Mouse (Mus musculus) thymus, postnatal 4 days (tissue): ENCODE data around the gene Gm20388.

Source experiments
- DNase-seq: peaks from one replicate; pipeline ENCODE4 v3.0.0; 2021

Gm20388 gene

DNA sequence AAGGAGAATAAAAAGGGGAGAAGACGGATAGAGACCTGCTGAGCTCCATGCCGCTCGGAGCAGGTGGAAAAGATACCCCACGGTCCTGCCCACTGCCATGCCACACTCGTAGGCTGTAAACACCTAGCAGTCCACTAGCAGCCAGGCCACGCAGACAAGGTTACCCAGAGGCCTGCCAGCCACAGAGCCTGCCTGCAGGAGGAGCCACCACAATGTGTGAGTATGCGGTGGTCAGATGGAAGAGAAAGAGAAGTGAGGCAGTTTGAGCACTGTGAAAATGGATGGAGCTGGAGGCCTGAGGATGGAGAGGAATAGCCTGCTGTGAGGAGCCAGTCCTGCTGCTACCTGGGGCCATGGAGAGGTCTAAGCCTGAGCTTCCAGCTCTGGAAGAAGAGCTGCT, 4173.0 kb downstream of the Gm20388 start:
- no peak for DNase-seq

DNA sequence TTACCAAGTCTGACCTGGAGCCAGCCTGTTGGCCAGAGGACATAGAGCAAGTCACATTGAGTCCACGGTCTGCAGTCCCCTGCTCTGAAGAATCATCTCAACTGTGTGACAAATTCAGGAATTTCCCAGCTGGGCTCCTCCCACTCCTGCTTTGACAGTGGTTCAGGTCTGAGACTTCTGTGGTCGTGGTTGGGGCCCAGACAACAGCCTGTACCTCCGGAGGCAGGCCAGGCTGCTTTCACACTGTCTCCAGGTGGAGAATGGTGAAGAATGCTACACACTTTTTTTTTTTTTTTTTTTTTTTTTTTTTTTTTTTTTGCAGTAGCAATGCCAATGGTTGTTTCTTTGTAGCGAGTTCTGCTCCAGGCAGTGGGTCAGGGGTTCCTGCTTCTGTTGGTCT, 4175.0 kb downstream of the Gm20388 start:
- no peak for DNase-seq

DNA sequence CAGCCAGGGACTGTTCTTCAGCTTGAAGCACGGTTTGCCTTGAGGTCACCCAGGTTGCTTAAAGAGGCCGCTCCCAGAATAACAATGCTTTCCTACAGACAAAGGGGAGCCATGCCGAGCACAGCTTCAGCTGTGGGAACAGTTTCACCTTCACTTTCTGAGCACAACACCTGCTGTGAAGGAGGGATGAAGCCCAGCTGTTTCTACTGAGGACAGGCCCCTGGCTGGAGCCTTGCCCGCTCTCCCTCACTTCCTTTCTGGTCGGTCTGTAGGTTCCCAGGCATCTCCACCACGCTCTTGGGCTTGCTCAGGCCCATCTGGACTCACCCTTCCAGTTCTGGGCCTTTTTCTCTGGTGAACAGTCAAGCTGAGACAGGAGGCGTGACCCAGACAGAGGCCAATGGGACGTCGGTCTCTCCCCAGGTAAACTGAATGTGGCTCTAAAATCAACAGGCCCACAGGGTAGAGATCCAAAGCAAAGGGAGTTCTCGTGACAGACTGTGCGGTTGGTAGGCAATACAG, 4177.5 kb downstream of the Gm20388 start:
- DNase-seq, result no peak

DNA sequence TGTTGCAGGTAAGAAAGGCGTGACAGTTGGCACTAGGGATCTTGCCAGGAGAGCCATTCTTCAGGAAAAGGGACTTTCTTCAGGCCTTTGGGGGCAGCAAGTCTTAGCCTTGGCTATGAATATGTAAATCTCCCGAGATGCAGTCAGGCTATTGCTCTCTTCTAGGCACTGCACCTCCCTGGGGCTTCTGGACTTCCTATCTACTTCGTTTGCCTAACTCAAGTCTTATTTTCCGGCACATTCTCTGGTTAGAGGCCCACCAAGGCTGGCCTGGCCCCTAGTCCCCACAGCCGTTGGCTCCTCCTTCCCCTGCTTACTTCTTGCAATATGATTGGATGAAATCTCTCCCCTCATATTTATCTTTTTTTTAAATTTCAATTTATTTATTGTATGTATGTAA, 4178.4 kb downstream of the Gm20388 start:
- DNase-seq, result no peak

DNA sequence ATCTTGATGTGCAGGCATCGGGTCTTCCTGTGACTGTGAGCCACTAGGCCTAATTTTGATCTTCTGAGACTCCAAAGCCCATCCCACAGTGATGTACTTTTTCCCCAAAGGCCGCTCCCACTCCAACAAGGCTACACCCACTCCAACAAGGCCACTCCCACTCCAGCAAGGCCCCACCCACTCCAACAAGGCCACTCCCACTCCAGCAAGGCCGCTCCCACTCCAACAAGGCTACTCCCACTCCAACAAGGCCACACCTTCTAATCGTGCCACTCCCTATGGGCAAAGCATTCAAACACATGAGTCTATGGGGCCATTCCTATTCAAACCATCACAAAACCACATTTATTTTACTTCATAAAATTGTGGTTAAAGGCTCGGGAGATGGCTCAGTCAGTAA, 4179.8 kb downstream of the Gm20388 start:
- no peak for DNase-seq

DNA sequence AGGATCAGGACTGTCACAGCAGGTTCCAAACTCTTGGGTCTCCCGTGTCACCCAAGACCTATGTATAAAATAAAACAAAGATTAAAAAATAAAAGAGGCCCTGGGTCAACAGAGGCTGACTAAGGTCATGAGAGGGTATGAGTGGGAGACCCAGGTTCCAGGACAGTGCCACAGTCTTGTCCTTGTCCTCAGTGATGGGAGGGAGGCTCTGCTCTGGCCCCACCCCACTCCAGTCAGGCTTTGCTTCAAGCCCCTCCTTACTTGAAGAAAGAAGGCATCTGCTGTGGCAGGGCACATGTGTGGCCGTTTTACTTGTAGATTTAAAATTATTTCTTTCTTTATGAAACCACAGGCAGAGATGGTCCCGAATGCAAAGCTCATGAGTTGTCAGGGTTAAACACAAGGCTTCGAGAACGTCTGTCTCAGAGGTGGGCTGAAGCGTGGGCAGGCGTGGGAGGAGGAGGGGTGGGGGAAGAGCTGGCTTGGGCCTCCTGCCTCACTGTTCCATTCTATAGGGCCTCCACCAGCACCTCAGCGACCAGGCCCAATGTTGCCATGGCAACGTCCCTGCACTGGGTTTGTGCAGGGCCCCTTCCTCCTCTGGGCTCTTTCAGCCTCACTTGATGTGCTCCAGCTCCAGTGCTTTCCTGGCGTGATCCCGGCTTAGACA, 4188.4 kb downstream of the Gm20388 start:
- DNase-seq, result peak; percentile 51

DNA sequence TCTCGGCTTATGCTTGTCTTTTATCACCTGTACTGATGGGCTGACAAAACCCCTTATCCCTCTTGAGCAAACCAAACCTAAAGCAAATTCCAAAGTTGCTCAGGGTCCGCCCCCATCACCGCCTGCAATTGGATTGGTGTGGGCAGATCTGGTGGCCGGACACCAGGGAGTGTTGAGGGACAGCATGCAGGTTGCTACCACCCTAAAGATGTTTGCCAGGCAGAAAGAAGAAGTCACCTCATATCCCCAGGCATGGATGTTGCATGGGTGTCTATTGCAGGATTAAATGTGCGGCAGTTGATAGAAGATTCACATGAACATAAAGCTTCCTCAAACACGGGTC, 4189.0 kb downstream of the Gm20388 start:
- no peak for DNase-seq

DNA sequence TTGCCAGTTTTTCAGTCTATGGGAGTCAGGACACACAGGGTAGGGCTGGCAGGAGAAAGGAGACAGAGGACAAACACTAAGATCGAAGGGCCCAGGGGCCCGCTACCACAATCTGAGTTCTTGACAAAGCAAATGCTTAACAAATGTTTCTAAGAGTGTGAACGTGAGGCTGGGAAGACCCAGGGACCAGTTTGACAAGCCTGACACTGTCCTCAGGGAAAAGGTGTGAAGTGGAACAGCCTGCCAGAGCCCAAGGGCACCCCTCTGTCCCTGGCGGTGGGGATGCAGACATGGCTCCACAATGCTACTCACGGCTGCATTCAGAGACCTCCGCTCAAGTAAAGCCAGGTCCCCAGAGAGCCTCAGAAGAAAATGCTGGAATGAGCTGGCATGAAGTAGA, 4195.2 kb downstream of the Gm20388 start:
- no peak for DNase-seq

DNA sequence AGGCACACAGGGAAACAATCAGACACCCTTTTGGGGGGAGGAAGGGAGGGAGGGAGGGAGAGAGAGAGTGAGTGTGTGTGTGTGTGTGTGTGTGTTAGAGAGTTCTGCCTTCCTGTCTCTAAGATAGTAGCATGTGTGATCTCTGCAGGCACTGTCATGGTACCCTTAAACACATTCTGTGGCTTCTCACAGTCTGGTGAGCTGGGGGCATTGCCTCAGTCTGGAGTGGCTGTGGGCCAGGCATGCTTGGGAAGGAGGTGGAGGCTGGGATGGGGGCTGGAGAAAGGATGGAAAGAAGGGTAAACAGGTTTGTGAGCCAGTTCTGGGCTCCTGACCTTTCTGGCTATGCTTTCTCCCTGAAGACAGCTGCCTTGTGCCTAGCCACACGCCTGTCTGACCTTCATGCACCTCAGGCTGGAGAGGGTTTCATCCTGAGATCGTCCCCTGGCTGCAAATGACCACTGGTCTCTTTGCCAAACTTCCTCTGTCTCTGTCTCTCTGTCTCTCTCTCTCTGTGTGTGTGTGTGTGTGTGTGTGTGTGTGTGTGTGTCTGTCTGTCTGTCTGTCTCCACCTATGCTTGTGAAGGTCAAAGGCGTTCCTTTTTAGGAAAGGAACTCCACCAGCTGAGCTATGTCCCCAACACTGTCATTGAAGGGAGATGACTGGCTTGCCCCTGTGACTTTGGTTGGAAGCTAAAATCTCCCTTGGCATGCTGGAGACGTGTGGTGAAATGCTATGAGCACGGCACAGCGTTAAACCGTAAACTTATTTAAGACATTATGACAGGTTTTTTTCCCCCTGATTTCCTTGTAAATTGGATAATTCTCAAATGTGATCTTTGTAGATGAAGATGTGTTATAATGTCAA, 4195.9 kb downstream of the Gm20388 start:
- no peak for DNase-seq

DNA sequence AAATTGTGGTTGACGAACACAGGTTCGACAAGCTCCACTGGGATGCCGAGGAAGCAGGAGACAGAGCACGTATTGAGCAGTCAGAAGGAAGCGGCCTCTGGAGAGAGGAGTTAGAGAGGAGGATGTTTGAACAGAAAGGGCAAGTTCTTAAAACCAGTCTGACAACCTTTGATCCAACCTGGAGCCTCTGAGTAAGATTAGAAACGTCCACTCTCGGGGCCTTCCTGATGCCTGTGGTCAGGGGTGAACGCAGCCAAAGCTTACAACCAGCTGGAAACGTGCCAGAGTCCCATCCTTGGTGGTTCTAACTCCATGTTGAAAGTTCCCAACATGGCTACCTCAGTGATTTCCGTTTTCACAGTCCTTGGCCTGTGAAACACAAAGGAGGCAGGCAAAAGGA, 4202.5 kb downstream of the Gm20388 start:
- DNase-seq, result no peak

DNA sequence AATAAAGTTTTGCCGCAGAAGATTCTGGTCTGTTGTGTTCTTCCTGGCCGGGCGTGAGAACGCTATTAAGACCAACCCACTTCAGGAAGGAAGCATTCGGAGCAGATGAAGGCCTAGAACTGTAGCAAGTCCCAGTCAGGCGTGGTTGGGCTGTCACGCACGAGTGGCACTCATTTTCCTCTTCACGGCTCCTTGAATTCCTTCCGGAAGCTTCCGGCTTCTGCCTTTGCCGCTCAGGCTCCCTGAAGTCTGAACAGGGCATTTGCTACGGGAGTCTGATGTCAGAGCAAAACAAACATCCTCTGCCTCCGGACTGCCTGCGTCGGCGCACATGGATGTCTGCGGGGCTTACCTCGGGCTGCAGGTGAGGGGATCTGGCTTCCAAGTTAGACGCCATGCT, 4214.6 kb downstream of the Gm20388 start:
- DNase-seq, result no peak

DNA sequence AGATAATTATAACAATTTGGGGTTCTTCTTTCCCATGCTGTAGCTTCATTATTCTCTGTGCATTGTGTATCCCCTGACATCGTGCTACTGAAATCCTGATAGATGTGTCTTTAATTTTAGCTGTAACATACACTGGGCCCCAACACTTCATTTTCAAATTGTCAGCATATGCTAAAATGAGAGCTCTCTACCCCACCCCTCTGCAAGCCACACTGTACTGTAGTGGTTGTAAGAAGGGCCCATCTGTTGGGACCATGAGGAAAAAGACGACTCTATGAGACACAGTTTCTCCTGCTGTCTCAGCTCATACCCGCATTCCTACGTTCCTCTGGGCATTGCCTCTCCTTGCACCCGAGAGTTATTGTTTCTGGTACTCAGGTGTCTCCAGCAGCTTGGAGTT, 4226.6 kb downstream of the Gm20388 start:
- no peak for DNase-seq

DNA sequence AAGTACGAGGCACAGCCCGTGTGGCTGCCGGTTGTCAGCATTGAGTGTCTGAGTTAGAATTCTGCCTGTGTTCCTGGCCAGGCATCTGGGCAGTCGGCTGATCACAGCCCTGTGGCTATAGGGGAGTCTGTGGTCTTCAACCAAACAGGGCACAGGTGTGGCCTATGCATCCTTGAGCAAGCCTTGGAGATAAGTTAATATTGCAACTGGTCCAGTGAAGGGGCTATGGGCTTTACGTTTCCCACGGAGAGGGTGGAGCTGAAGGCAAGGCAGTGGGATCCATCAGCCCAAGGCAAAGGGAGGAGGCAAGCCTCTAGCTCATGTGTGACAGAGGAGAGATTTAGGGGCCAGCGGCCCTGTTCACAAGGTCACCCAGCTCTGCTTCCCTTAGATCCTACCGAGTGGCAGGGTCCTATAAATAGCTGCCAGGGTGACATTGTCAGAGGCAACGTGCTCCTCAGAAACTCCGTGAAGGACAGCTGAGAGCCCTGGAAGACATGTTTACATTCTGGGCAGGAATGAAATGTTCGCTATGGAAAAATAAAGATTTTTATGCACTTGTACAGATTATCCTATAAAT, 4229.7 kb downstream of the Gm20388 start:
- peak; percentile 4 for DNase-seq

DNA sequence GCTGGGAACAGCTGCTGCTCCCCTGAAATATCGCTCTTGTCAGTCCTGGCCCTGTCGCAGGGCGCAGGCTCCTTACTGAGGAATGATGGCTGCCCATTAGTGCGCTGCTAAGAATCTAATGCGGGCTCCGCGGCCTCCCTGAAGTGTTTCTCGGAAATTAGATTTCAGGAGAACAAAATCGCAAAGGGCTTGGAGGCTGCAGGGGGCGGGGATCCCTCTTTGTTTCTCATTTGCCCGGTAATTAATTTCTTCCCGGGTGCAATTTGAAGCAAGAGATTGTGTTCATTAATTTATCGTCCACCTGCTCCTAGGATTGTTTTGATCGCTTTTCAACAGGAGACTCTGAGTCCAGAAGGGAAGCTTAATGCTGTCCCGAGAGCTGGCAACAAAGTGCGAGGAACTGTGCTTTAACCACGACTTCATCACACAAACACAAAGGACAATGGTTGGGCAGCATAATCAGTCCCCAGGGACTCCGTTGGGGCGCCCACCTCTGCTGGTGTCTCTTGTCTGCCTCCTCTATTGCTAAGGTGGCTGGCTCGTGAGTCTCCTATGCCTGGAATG, 4230.3 kb downstream of the Gm20388 start:
- peak; percentile 2 for DNase-seq

DNA sequence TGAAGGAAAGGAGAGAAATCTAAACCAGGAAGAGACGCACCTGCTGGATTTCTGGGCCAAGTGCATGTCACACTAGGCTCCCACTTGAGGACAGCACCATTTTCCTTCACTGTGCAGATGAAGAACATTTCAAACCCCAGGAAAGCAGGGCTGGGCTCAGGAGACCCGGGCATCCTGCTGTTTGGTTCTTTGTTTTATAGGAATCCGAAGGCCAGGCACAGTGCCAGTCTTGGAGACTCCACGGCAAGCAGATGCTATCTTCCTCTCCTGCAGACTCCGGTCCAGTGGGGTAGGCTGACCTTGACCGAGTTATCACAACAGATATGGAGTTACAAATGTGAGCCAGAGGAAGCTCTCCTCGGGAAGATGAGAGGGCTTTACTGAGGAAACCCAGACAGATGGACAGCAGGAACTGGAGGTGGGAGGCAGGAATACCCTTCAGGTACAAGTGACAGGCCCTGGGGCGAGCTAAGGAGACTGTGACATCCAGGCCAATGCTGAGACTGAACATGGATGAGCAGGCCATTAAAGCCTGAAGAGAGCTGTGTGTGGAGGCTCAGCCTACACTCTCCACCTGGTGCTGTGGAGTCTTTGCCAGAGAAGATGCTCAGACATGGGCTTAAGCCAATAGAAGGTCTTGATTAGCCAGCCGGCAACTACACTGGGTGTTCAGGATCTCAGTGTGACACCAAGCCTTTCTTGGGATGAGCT, 4231.2 kb downstream of the Gm20388 start:
- peak; percentile 3 for DNase-seq

DNA sequence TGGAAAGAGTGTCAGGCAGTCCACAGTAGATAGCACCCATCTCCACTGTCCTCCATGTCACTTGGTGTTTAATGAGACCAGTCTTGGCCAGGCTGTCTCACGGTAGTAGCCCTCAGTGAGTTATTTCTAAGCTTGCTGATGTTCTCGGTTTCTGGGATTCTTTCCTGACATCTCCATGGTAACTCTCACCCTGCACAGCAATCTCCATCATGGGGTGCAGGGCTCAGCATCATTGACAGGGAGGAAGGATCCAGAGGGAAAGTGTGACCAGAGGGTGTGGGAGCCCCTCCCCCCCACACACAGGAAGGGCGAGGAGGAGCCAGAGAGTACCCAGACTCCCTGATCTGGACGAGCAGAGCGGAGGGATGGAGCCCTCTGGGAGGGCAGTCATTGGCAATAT, 4232.4 kb downstream of the Gm20388 start:
- peak; percentile 3 for DNase-seq

DNA sequence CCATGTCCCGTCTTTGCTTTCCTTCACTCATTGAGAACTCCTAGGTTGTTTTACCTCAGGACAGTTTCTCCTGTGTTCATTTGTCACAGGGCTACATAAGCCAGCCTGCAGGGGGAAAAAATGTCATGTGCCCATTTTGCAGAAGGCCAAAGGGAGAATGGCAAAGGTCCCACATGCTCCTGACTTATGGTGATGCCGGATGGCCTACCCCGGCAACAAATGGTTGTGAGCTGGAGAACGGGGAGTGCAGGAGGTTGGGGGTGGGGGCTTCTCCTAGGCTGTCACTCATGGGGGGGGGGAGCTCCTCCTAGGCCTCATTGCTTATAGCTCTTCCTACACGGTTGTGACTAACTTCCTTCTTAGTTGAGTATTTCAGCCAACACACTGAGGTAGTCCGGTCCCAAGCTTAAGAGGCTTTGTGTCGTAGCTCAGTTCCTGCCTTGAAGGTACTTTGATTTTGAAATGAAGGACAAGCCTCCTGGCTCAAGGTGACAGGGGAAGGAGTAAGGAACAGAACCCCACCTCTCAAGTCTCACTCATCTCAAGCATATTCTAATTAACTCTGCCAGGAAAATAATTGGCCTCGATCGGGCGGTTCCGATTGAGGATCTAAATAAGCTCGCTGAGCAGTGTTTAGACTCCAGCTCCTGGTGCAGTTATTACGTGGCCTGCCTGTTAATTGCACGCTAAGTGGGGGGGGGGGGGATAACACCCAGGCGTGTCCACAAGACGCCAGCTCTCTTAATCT, 4233.4 kb downstream of the Gm20388 start:
- peak; percentile 4 for DNase-seq

DNA sequence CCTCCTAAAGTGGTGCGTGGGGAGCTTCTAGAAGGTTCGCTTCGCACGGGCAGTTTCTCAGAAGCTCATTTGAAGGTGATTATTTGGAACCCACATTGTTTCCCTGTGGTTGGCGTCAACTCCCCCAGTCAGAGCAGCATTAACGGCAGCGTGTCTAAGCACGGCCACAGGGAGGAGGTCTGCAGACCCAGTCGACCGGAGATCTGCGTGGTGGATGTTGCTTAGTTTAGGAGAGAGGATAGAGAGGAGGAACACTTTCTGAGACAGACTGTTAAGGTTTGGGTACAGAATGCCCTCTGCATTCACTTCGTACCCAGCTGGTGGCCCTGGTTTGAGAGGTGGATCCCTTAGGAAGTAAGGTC, 4234.0 kb downstream of the Gm20388 start:
- DNase-seq, result peak; percentile 3

DNA sequence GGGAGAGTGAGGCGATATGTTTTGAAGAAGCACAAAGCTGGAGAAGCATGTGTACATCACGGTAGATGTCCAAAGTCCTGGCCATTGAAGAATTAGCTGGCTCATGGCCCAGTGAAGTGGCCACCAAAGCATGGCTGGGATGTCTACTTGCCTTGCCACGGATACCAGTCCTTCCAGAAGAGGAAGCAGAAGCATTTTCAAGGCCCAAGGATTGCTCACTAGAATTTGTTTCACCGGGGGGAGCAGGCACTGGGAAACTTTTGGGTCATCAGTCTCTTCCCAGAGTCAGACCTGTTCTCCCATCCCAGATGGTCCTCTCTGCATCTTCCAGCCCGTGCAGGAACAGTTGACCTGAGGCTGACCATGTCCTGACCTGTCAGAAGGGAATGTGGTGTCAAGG, 4235.6 kb downstream of the Gm20388 start:
- peak; percentile 1 for DNase-seq

DNA sequence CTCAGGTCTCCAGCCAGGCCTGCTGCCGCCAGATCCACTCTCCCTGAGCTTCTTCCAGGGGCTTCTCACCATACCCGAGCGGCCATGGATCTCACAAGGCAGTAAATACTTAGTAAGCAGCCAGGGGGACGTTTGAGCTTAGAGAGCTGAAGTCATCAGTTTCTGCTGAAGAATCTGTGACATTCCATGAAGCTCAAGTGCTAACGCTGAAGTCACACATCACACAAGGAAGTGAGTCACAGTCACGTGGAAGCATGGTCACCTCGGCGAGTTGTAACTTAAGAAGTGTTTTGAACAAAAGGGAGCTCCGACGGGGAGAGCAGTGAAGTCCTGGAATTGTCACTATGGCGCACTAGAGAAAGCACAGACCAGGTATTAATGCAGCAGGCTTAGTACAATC, 4239.4 kb downstream of the Gm20388 start:
- peak; percentile 2 for DNase-seq

DNA sequence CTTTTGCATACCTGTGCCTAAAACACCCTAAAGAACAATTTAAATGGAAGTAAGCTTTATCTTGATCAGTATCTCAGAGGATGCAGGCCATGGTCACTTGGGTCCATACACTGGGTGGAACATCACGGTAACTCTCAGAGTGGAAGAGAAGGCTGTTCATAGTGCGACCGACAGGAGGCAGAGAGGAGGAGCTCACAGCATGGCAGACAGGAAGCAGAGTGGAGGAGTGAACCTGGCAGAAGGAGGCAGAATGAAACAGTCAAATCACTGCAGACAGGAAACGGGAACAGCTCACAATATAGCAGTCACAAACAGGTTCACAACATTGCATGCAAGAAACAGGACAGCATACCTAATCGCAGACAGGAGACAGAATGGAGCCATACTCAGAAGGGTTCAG, 4239.9 kb downstream of the Gm20388 start:
- DNase-seq, result peak; percentile 51

DNA sequence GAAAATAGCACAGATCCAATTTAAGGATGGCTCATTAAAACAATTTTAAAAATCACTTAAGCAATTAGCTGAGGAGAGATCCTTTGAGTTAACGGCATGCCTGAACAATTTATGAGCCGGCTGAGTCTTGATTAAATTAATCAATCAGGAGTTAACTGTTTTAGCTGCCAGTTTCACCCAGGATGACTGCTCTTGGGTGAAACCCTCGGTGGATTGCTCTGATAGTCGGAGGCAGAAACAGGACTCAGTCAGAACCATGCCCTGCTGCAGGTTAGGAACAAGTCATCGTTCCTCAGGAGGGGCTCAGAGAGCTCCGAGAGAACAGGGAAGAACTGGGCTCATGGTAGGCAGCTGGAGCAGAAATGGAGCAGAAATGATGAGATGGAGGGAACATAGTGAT, 4241.2 kb downstream of the Gm20388 start:
- no peak for DNase-seq
